Mouse (Mus musculus): ENCODE measurements around the gene Prrc2b. TPM values are rescaled to one million over a fixed set of nuclear protein-coding genes. Genes with fewer than 3 reads are reported as not detected.

Prrc2b gene
- total RNA-seq, 2 experiments from 2014 or later, result 104 to 111 TPM

- peak; percentile 91 for DNase-seq
Observed at GRCm38 (mm10) chr2:32134039-32134438, 16.8 kb upstream of the Prrc2b start.

DNA sequence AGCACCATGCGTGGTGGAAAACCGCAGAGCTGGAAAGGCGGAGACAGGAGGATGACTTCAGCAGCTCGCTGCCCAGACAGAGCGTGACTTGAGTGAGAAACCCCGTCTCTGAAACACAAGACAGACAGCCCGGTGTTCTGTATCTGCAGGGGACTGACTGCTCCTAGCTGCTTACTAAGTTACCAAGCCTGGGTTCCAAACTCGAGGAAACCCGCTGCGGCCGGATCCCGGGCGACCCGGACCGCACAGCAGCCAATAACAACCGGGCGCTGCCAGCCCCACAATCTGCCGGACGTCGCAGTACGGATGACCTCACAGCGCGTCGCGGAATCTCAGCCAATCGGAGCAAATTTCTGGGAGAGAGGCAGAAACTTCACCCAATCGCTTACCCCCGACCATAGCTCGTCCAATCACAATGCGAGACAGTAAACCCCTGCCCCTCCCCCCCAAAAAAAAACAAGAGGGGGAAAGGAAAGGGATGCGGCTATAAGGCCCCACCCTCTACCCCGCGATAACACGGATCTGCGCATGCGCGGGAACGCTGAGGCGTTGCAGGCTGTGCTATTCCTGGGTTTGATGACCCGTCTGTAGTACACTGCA is 13.1 kb upstream of the Prrc2b start:
- peak; percentile 98 for DNase-seq

- DNase-seq, result no peak
Observed at GRCm38 (mm10) chr2:32139377-32139776, 11.5 kb upstream of the Prrc2b start.

GRCm38 (mm10) chr2:32140498-32140934 is 10.4 kb upstream of the Prrc2b start:
- no peak for DNase-seq

GRCm38 (mm10) chr2:32141602-32142001 is 9.3 kb upstream of the Prrc2b start:
- DNase-seq, result no peak

GRCm38 (mm10) chr2:32142368-32142767 is 8.5 kb upstream of the Prrc2b start:
- no peak for DNase-seq

DNA sequence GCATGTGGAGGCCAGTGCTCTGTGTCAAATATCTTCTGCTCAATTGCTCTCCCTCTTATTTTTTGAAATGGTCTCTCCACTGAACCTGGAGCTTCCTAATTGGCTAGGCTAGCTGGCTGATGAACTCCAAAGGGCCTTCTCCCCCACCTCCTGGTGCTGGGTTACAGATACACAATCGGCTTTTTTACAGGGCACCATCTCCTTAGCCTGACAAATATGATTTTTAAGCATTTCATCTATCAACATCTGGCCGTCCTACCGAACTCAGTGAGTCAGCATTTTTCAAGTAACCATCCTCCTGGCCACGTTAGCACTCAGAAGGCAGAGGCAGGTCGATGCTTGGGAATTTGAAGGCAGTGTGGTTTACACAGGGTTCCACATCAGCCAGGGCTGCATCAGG is 6.2 kb upstream of the Prrc2b start:
- DNase-seq, result no peak

GRCm38 (mm10) chr2:32146617-32147162 is 4.2 kb upstream of the Prrc2b start:
- no peak for DNase-seq

DNA sequence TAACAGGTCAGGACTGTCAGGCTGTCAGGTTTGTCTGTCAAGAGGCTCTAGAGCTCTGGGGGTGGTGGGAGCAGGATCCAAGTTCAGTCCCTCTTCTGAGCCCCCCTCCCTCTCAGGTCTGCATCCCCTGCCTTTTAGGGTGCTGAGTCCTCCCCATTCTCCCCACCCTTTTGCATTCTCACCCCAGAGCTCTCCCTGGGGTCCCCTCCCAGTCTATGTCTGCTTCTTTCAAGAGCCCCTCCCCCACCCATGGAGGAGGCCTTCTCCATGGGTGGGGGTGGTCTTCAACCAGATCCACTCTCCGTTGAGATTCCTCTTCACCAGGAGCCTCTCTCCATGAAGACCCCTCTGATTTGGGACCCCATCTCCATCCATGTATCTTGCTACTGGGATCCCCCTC is 747 bp upstream of the Prrc2b start:
- no peak for DNase-seq

GRCm38 (mm10) chr2:32150562-32150923 is 339 bp upstream of the Prrc2b start:
- DNase-seq, result no peak

DNA sequence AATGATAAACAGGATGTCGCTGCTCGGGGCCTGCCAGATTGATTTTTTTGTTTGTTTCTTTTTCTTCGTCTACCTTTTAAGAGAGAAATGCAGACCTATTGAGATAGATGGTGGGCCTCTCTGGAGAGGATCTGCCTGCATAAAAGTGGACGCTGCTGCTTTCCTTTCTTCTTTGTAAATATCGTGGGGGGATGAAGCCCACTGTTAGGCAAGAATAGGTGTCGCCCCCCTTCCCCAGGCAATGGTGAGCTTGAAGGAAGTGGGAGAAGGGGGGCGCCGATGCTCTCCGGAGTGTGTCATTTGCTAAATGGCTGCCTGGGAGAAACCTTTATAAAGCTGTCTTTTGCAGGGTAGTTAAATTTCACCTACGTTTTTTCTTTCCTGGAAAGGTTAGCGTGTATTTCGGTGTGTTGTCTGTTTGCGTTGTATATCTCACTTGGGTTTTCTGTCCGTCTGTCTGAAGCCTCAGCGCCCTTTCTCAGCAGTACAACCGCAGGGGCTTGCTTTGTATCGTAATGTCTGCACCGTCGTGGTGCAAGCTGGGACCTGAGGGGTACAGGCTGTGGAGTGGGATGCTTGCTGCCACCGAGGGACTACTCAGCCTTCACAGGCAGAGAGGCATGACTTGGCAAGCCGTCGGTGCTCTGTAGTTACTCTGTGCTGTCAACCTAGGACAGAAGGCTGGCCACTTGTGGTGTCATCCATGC is 931 bp downstream of the Prrc2b start:
- no peak for DNase-seq

DNA sequence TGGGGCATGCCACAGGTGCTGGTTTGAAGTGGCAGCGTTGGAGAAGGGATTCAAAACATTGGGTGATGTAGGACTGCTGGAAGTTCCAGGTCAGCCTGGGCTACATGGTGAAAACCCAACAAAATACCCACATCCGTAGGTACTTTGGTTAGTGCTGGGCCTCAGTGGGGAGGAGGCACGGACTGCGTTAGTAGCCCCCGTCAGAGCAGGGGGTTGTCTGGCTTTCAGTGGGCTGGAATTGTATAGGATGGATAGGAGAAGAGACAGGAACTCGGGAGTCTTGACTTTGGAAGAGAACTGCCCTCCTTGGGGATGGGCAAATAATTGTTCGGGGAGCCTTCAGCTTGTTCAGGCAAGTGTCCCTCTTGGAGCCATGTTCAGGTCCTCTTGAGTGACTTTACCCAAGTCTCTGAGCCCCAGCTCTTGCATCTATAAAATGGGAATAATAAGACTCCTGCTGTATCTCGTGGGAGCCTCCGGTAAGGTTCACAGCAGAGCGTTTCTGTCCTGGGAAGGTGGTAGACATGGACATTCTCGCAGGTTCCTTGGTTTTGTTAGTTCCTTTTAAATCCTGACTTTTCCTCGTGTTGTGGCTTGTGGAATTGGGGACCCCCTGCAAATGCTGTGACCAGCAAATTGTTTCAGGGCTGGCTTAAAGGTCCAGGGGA is 1.6 kb downstream of the Prrc2b start:
- no peak for DNase-seq

DNA sequence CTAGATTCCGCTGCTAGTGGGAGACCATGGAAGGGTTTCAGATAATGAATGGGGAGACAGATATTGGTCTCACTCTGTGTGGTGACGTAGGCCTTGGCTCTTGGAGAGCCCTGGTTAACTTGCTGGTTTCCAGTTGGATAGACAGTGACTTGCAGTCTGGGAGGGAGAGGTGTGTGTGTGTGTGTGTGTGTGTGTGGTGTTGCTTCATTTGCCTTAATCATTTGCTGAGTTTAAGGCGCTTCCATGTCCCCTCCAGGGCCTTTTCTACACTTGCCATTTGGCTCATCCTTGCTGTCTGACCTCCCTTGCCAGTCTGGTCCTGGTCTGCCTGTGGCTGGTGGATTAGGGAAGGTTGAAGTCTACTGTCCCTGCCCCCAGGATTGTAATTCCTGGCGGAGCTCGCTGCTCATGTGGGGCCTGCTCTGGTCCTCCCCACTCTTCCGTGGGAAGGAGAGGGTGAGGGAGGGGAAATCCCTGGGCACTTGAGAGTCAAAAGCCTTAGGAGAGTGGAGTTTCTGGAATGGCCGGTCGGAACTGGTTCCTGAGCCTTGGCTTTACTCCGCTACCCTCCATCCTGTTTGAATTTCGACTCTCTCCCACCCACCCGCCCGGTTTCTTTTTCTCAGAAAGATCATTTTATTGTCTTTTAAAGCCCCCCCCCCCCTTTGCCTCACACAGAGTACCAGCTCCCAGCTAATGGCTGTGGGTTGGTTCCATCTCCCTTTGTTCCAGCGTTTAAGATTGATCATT is 2.3 kb downstream of the Prrc2b start:
- no peak for DNase-seq

GRCm38 (mm10) chr2:32153791-32154119 is 2.9 kb downstream of the Prrc2b start:
- no peak for DNase-seq

GRCm38 (mm10) chr2:32154334-32154997 is 3.6 kb downstream of the Prrc2b start:
- no peak for DNase-seq

DNA sequence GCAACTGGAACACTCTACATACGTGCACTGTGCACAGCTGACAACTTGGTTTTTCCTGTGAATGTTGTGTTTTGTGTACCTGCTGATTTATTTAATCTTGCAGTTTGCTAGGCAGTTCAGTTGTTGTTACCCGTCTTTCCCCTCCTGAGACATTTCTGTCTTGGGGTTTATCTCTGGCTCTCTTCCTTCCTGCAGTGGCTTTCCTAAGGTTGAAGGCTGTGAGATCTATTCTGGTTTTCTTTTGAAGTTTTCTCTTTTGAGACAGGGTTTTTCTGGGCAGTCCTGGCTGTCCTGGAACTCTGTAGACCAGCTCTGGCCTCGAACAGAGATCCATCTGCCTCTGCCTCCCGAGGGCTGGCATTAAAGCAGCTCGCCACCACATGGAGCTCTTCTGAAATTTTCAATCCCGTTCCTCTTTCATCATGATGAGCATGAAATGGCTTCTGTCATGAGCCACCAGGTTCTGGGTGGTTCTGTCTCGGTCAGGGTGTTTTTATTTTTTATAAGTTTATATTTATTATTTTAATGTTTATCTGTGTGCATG is 4.2 kb downstream of the Prrc2b start:
- DNase-seq, result no peak

- no peak for DNase-seq
Observed at GRCm38 (mm10) chr2:32155614-32156013, 4.7 kb downstream of the Prrc2b start.

DNA sequence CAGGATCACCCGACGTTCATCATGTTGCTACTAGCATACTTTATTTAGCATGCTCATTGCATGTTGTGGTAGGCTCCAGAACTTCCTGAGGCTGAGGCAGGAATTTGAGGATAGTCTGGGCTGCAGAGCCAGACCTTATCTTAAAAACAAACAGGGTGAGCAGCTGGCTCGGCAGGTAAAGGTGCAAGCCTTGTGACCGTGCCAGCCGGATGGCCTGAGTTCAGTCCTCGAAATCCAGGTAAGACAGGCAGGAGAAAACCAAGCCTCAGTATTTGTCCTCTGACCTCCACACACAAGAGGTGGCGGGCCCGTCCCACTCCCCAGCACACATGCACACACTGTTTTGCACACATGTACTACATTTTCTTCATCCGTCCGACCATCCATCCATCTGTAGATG is 5.8 kb downstream of the Prrc2b start:
- no peak for DNase-seq

GRCm38 (mm10) chr2:32157328-32157727 is 6.4 kb downstream of the Prrc2b start:
- DNase-seq, result no peak

- DNase-seq, result no peak
Observed at GRCm38 (mm10) chr2:32158616-32159239, 7.8 kb downstream of the Prrc2b start.

DNA sequence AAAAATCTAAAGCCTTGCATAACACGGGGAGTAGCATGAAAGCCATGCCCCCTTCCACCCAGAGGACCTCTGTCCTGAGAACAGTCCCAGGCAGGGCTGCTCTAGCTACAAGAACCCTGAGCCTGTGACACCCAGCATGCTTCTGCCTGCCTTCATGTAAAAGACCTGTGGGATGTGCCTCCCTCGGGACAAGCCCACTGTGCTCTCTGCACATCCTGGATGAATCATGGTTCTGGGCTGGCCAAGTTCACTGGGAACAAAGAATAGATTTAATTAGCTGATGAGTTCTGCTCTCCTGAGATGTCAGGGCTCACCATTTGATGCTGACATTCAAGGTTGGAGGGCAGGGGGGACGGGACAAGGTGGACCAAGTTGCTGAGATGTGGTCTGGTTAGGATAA is 9.6 kb downstream of the Prrc2b start:
- no peak for DNase-seq

Measured in gastrocnemius, postnatal 10 days (tissue).